Mouse (Mus musculus) hematopoietic multipotent progenitor cell, adult 10-12 weeks (in vitro differentiated cells): ENCODE measurements around the gene Fus. TPM values are rescaled to one million over a fixed set of nuclear protein-coding genes. Genes with fewer than 3 reads are reported as not detected.

Experiments
- polyA plus RNA-seq: library from polyadenylated mRNA; stranded (reverse); fragments of >175 nt; gene quantifications from 2 replicates; pipeline ENCODE4 v1.2.3, GENCODE M21; 2012; ENCODE audit warnings: low replicate concordance

Fus gene
- 277 and 346 TPM in 2 replicates for polyA plus RNA-seq

GRCm38 (mm10) chr7:127967004-127967921 lies at the start of gene Fus:
Gene Fus (plus strand): TSS chr7:127967457.

GRCm38 (mm10) chr7:127929923-127930322 lies 37.3 kb upstream of the Fus start, which contains the start of gene Prss8:
Gene Prss8 (minus strand): TSS chr7:127930104.

GRCm38 (mm10) chr7:127946470-127947023 lies 20.7 kb upstream of the Fus start, which contains the start of gene Prss36:
Gene Prss36 (minus strand): TSS chr7:127946725.

GRCm38 (mm10) chr7:127993341-127993977 lies 26.2 kb downstream of the Fus start, which contains the start of gene Pycard:
Gene Pycard (minus strand): TSS chr7:127993867.

GRCm38 (mm10) chr7:128003688-128004087 lies 36.4 kb downstream of the Fus start, which contains the start of gene Trim72:
Gene Trim72 (plus strand): TSS chr7:128003949.

Other genes starting within 250 kb of the Fus start
- gene Ctf2, start 235.3 kb upstream of the Fus start, polyA plus RNA-seq: not detected in 2 replicates
- gene Fbxl19, start 222.9 kb upstream of the Fus start, polyA plus RNA-seq: 26.7 and 56.3 TPM in 2 replicates
- gene Orai3, start 197.6 kb upstream of the Fus start, polyA plus RNA-seq: 46.3 and 124 TPM in 2 replicates
- gene Setd1a, start 190.8 kb upstream of the Fus start, polyA plus RNA-seq: 61.8 and 82.0 TPM in 2 replicates
- 7.0 TPM in 1 of 2 replicates, not detected in the other for gene Gm49388, start 181.8 kb upstream of the Fus start, polyA plus RNA-seq
- gene Hsd3b7, start 166.9 kb upstream of the Fus start, polyA plus RNA-seq: 0.94 and 7.6 TPM in 2 replicates
- gene Stx4a, start 143.2 kb upstream of the Fus start, polyA plus RNA-seq: 86.0 and 101 TPM in 2 replicates
- gene Stx1b, start 142.9 kb upstream of the Fus start, polyA plus RNA-seq: 0.03 and 0.11 TPM in 2 replicates
- 33.7 and 53.9 TPM in 2 replicates for gene Zfp646, start 91.2 kb upstream of the Fus start, polyA plus RNA-seq
- 25.3 and 26.3 TPM in 2 replicates for gene Zfp668, start 90.6 kb upstream of the Fus start, polyA plus RNA-seq
- 0.82 and 1.2 TPM in 2 replicates for gene Prss53, start 76.5 kb upstream of the Fus start, polyA plus RNA-seq
- not detected in 2 replicates for gene Gm21974, start 72.0 kb upstream of the Fus start, polyA plus RNA-seq
- gene Vkorc1, start 71.8 kb upstream of the Fus start, polyA plus RNA-seq: 7.0 and 14.6 TPM in 2 replicates
- 76.6 and 120 TPM in 2 replicates for gene Bckdk, start 63.4 kb upstream of the Fus start, polyA plus RNA-seq
- gene Kat8, start 54.9 kb upstream of the Fus start, polyA plus RNA-seq: 5.5 and 8.5 TPM in 2 replicates
- gene Prss8, start 37.4 kb upstream of the Fus start, polyA plus RNA-seq: 0.07 and 0.15 TPM in 2 replicates
- 3.6 and 6.7 TPM in 2 replicates for gene Prss36, start 20.7 kb upstream of the Fus start, polyA plus RNA-seq
- gene Pycard, start 26.4 kb downstream of the Fus start, polyA plus RNA-seq: 8.6 and 9.0 TPM in 2 replicates
- 0.35 and 1.2 TPM in 2 replicates for gene Trim72, start 36.5 kb downstream of the Fus start, polyA plus RNA-seq
- 16.1 and 24.0 TPM in 2 replicates for gene Itgam, start 95.2 kb downstream of the Fus start, polyA plus RNA-seq
- 0.16 and 1.5 TPM in 2 replicates for gene Gm49368, start 95.2 kb downstream of the Fus start, polyA plus RNA-seq
- gene Itgax, start 162.1 kb downstream of the Fus start, polyA plus RNA-seq: 17.8 and 30.0 TPM in 2 replicates
- 34.3 and 68.9 TPM in 2 replicates for gene Itgad, start 186.9 kb downstream of the Fus start, polyA plus RNA-seq
- gene Cox6a2, start 238.9 kb downstream of the Fus start, polyA plus RNA-seq: 43.6 and 127 TPM in 2 replicates